Mouse (Mus musculus) testis, adult 2 months (tissue): ENCODE measurements at regions not wholly inside any gene's neighbourhood (a gene's known extent, or its start where the extent isn't known, plus 50 kb on each side); places are given as distances from the start of the nearest gene placed in this dataset.

Experiments
- H3K27ac ChIP-seq: fragments of 200-500 bp; 2 replicates; pipeline ENCODE4 v1.5.1; 2012; ENCODE audit warnings: low read depth, low read length; ENCODE audit not compliant: control insufficient read depth, insufficient read depth
- H3K27me3 ChIP-seq: fragments of 200-500 bp; 2 replicates; pipeline ENCODE4 v1.6.1; 2012; ENCODE audit warnings: mild to moderate bottlenecking, low read length, moderate library complexity; ENCODE audit not compliant: control insufficient read depth, insufficient read depth
- H3K36me3 ChIP-seq: fragments of 200-500 bp; 2 replicates; pipeline ENCODE4 v1.6.1; 2012; ENCODE audit warnings: mild to moderate bottlenecking, low read length; ENCODE audit not compliant: control insufficient read depth, insufficient read depth
- H3K4me1 ChIP-seq: fragments of 200-500 bp; 2 replicates; pipeline ENCODE4 v1.6.1; 2012; ENCODE audit warnings: low read length; ENCODE audit not compliant: control insufficient read depth, insufficient read depth
- H3K4me3 ChIP-seq: fragments of 200-500 bp; 2 replicates; pipeline ENCODE4 v1.5.1; 2012; ENCODE audit warnings: low read depth, mild to moderate bottlenecking, low read length, moderate library complexity, mixed read lengths; ENCODE audit not compliant: control insufficient read depth
- CTCF ChIP-seq: fragments of 200-500 bp; IDR thresholded peaks from 2 replicates; pipeline ENCODE4 v1.5.1; 2012; ENCODE audit warnings: low read depth, mild to moderate bottlenecking, inconsistent platforms, low read length, moderate library complexity; ENCODE audit not compliant: control insufficient read depth, insufficient read depth, insufficient replicate concordance
- POLR2A ChIP-seq: fragments of 200-500 bp; IDR thresholded peaks from 2 replicates; pipeline ENCODE4 v1.6.1; 2012; ENCODE audit warnings: low read depth, mild to moderate bottlenecking, inconsistent platforms, low read length, moderate library complexity; ENCODE audit not compliant: control insufficient read depth

GRCm38 (mm10) chr4:12791786-12792674, 620.2 kb upstream of the Fam92a start:
- H3K4me3 ChIP-seq: no peak overlapping the region
- no peaks in the 10 kb centered on the region for H3K36me3 ChIP-seq
- TF ChIP-seq POLR2A: no peak
- no peaks in the 10 kb centered on the region for H3K27me3 ChIP-seq
- no peak overlapping the region for H3K27ac ChIP-seq
- H3K4me1 ChIP-seq: no peaks in the 10 kb centered on the region

- Histone ChIP-seq H3K4me1 (no peaks in the 10 kb centered on the region), H3K4me3 (no peak overlapping the region), H3K27me3 (no peaks in the 10 kb centered on the region), H3K27ac (no peak overlapping the region), H3K36me3 (no peaks in the 10 kb centered on the region)
- TF ChIP-seq POLR2A (no peak), CTCF (no peak)
These were observed 614.0 kb upstream of the Fam92a start for GRCm38 (mm10) chr4:12785840-12786239.

GRCm38 (mm10) chr4:12784479-12784878, 612.7 kb upstream of the Fam92a start:
- TF ChIP-seq POLR2A (no peak), CTCF (no peak)
- Histone ChIP-seq H3K36me3 (no peaks in the 10 kb centered on the region), H3K27ac (no peak overlapping the region), H3K27me3 (no peaks in the 10 kb centered on the region), H3K4me1 (no peaks in the 10 kb centered on the region), H3K4me3 (no peak overlapping the region)

GRCm38 (mm10) chr4:12784068-12784467, 612.3 kb upstream of the Fam92a start:
- Histone ChIP-seq H3K27ac (no peak overlapping the region), H3K27me3 (no peaks in the 10 kb centered on the region), H3K36me3 (no peaks in the 10 kb centered on the region), H3K4me1 (no peaks in the 10 kb centered on the region), H3K4me3 (no peak overlapping the region)
- TF ChIP-seq CTCF: no peak
- no peak for TF ChIP-seq POLR2A

GRCm38 (mm10) chr4:12781969-12782904, 610.4 kb upstream of the Fam92a start:
- Histone ChIP-seq H3K36me3 (no peaks in the 10 kb centered on the region), H3K27me3 (no peaks in the 10 kb centered on the region), H3K27ac (no peak overlapping the region), H3K4me1 (no peaks in the 10 kb centered on the region), H3K4me3 (no peak overlapping the region)
- TF ChIP-seq CTCF: no peak
- TF ChIP-seq POLR2A: no peak

GRCm38 (mm10) chr4:12780254-12780653, 608.4 kb upstream of the Fam92a start:
- no peaks in the 10 kb centered on the region for H3K27me3 ChIP-seq
- H3K4me3 ChIP-seq: no peak overlapping the region
- TF ChIP-seq POLR2A (no peak), CTCF (no peak)
- no peaks in the 10 kb centered on the region for H3K4me1 ChIP-seq
- no peaks in the 10 kb centered on the region for H3K36me3 ChIP-seq
- H3K27ac ChIP-seq: no peak overlapping the region

- TF ChIP-seq POLR2A (no peak), CTCF (no peak)
These were observed 607.4 kb upstream of the Fam92a start for GRCm38 (mm10) chr4:12779211-12779610.

More at GRCm38 (mm10) chr4:12779211-12779610, 607.4 kb upstream of the Fam92a start:
- H3K4me3 ChIP-seq: no peak overlapping the region
- no peaks in the 10 kb centered on the region for H3K36me3 ChIP-seq
- no peaks in the 10 kb centered on the region for H3K4me1 ChIP-seq
- H3K27me3 ChIP-seq: no peaks in the 10 kb centered on the region
- no peak overlapping the region for H3K27ac ChIP-seq
